Mouse (Mus musculus): ENCODE measurements around the gene Nat8f2. TPM values are rescaled to one million over a fixed set of nuclear protein-coding genes. Genes with fewer than 3 reads are reported as not detected.
"Not testable (repeated sequence)": the region's sequence is repeated elsewhere in the genome, so short reads cannot be mapped to it uniquely, and the experiment has no call there.

The Nat8f2 gene
- total and polyA plus RNA-seq, 3 experiments, result not detected

- in situ Hi-C loops (cut with MboI; ENCODE audit: low pct_ligation_motif_present, low pct_unique_long_range_greater_than_20kb, low sequenced_read_pairs), result no loop called here
- dilution Hi-C loops (cut with MboI; ENCODE audit: extremely low pct_ligation_motif_present, extremely low pct_unique_long_range_greater_than_20kb, low sequenced_read_pairs), result no loop called here
These were observed 29.0 kb downstream of the Nat8f2 start for GRCm38 (mm10) chr6:85839982-85840381.

GRCm38 (mm10) chr6:85838674-85839073, 30.3 kb downstream of the Nat8f2 start:
- Histone ChIP-seq H3K4me1 (ENCODE audit: control insufficient read depth in 1 of 2, insufficient read depth in 2 of 2) (no peaks in the 10 kb centered on the region), H3K4me2 (ENCODE audit: insufficient read depth, low read depth, poor library complexity, severe bottlenecking) (no peak overlapping the region), H3K27ac (ENCODE audit: insufficient read depth, low read depth) (no peak overlapping the region), H3K4me3 (replicated peaks in 1 of 3; ENCODE audit: low read depth in 2 of 3, low read length in 2 of 3, poor library complexity in 1 of 3) (no peak overlapping the region), H3K36me3 (replicated peaks in 1 of 2; ENCODE audit: control insufficient read depth in 1 of 2, insufficient read depth in 1 of 2, low read length in 1 of 2) (no peaks in the 10 kb centered on the region), H3K9ac (ENCODE audit: insufficient read depth, low read depth) (no peak overlapping the region), H3K79me2 (replicated peaks; ENCODE audit: control insufficient read depth, extremely low read depth, insufficient read depth, poor library complexity, severe bottlenecking) (no peaks in the 10 kb centered on the region), H3K27me3 (replicated peaks) (peaks cover 15% of the 10 kb centered on the region), H3K9me3 (replicated peaks; ENCODE audit: low read length) (no peaks in the 10 kb centered on the region)
- DNase-seq (ENCODE audit: extremely low read depth), result no peak
- TF ChIP-seq MYC (IDR thresholded peaks at IDR 0.05; ENCODE audit: low read depth, low read length) (no peak), MAZ (IDR thresholded peaks at IDR 0.05; ENCODE audit: low read depth, low read length) (no peak), MAX (IDR thresholded peaks at IDR 0.05; ENCODE audit: low read length) (no peak), PAX5 (IDR thresholded peaks at IDR 0.05; ENCODE audit: low read length) (no peak), POLR2AphosphoS2 (IDR thresholded peaks at IDR 0.05; ENCODE audit: low read depth, low read length) (no peak), NRF1 (IDR thresholded peaks at IDR 0.05; ENCODE audit: low read depth, low read length) (no peak), RCOR1 (conservative IDR thresholded peaks at IDR 0.05; ENCODE audit: low read depth, low read length) (no peak), ZC3H11A (IDR thresholded peaks at IDR 0.05; ENCODE audit: low read depth, low read length) (no peak), KAT2A (IDR thresholded peaks at IDR 0.05; ENCODE audit: insufficient replicate concordance, low read length) (no peak), UBTF (IDR thresholded peaks at IDR 0.05; ENCODE audit: low read depth, low read length) (no peak), HCFC1 (IDR thresholded peaks at IDR 0.05; ENCODE audit: low read depth, low read length) (no peak), POLR2A (IDR thresholded peaks at IDR 0.05; ENCODE audit: low read depth, low read length) (no peak), JUN (IDR thresholded peaks at IDR 0.05; ENCODE audit: insufficient read depth, low read depth, low read length) (no peak), TBP (conservative IDR thresholded peaks at IDR 0.05; ENCODE audit: low read depth, low read length) (no peak), ZKSCAN1 (IDR thresholded peaks at IDR 0.05; ENCODE audit: borderline replicate concordance, low read depth, low read length) (no peak), RAD21 (IDR thresholded peaks at IDR 0.05; ENCODE audit: low read depth, low read length) (no peak), CHD1 (IDR thresholded peaks at IDR 0.05; ENCODE audit: low read depth, low read length) (no peak), JUND (conservative IDR thresholded peaks at IDR 0.05; ENCODE audit: low read depth, low read length) (no peak)
- in situ Hi-C loops (cut with MboI; ENCODE audit: low pct_ligation_motif_present, low pct_unique_long_range_greater_than_20kb, low sequenced_read_pairs), result no loop called here
- dilution Hi-C loops (cut with MboI; ENCODE audit: extremely low pct_ligation_motif_present, extremely low pct_unique_long_range_greater_than_20kb, low sequenced_read_pairs), result no loop called here

More at GRCm38 (mm10) chr6:85839982-85840381, 29.0 kb downstream of the Nat8f2 start:
- Histone ChIP-seq H3K4me3 (replicated peaks in 1 of 3; ENCODE audit: low read depth in 2 of 3, low read length in 2 of 3, poor library complexity in 1 of 3) (no peak overlapping the region), H3K4me1 (ENCODE audit: control insufficient read depth in 1 of 2, insufficient read depth in 2 of 2) (no peaks in the 10 kb centered on the region), H3K36me3 (replicated peaks in 1 of 2; ENCODE audit: control insufficient read depth in 1 of 2, insufficient read depth in 1 of 2, low read length in 1 of 2) (no peaks in the 10 kb centered on the region), H3K27me3 (replicated peaks) (peaks cover 5% of the 10 kb centered on the region), H3K9me3 (replicated peaks; ENCODE audit: low read length) (no peaks in the 10 kb centered on the region), H3K4me2 (ENCODE audit: insufficient read depth, low read depth, poor library complexity, severe bottlenecking) (no peak overlapping the region), H3K9ac (ENCODE audit: insufficient read depth, low read depth) (no peak overlapping the region), H3K27ac (ENCODE audit: insufficient read depth, low read depth) (no peak overlapping the region), H3K79me2 (replicated peaks; ENCODE audit: control insufficient read depth, extremely low read depth, insufficient read depth, poor library complexity, severe bottlenecking) (no peaks in the 10 kb centered on the region)
- no peak for TF ChIP-seq MAFK (IDR thresholded peaks at IDR 0.05; ENCODE audit: insufficient replicate concordance, low read length)
- TF ChIP-seq PAX5 (IDR thresholded peaks at IDR 0.05; ENCODE audit: low read length), result no peak
- TF ChIP-seq POLR2A (IDR thresholded peaks at IDR 0.05; ENCODE audit: low read depth, low read length), result no peak
- no peak for TF ChIP-seq USF2 (conservative IDR thresholded peaks at IDR 0.05; ENCODE audit: low read depth, low read length)
- no peak for TF ChIP-seq E2F4 (IDR thresholded peaks at IDR 0.05; ENCODE audit: insufficient replicate concordance, low read depth, low read length)
- no peak for TF ChIP-seq RAD21 (IDR thresholded peaks at IDR 0.05; ENCODE audit: low read depth, low read length)
- no peak for TF ChIP-seq RCOR1 (conservative IDR thresholded peaks at IDR 0.05; ENCODE audit: low read depth, low read length)
- DNase-seq (ENCODE audit: extremely low read depth), result no peak

- H3K9ac ChIP-seq (ENCODE audit: insufficient read depth, low read depth); in situ Hi-C loops (cut with MboI; ENCODE audit: low pct_ligation_motif_present, low pct_unique_long_range_greater_than_20kb, low sequenced_read_pairs); H3K79me2 ChIP-seq (replicated peaks; ENCODE audit: control insufficient read depth, extremely low read depth, insufficient read depth, poor library complexity, severe bottlenecking); H3K4me3 ChIP-seq (replicated peaks in 1 of 3; ENCODE audit: low read depth in 2 of 3, low read length in 2 of 3, poor library complexity in 1 of 3); H3K9me3 ChIP-seq (replicated peaks; ENCODE audit: low read length); dilution Hi-C loops (cut with MboI; ENCODE audit: extremely low pct_ligation_motif_present, extremely low pct_unique_long_range_greater_than_20kb, low sequenced_read_pairs); H3K36me3 ChIP-seq (replicated peaks in 1 of 2; ENCODE audit: control insufficient read depth in 1 of 2, insufficient read depth in 1 of 2, low read length in 1 of 2); DNase-seq (ENCODE audit: extremely low read depth); H3K27ac ChIP-seq (ENCODE audit: insufficient read depth, low read depth): not testable (repeated sequence)
- Histone ChIP-seq H3K4me1 (ENCODE audit: control insufficient read depth in 1 of 2, insufficient read depth in 2 of 2) (peaks cover 8 to 12% of the 10 kb centered on the region in 2 experiments; a peak in 2 of 4 replicates), H3K27me3 (replicated peaks) (peaks cover 27% of the 10 kb centered on the region), H3K4me2 (ENCODE audit: insufficient read depth, low read depth, poor library complexity, severe bottlenecking) (peak overlapping the region; percentile 50)
These were observed 31.7 kb downstream of the Nat8f2 start for GRCm38 (mm10) chr6:85837307-85837706.
